Mouse (Mus musculus) layer of hippocampus, postnatal 36 days (tissue): Measurements from ENCODE around the gene Lim2. TPM values are rescaled to one million over a fixed set of nuclear protein-coding genes. Genes with fewer than 3 reads are reported as not detected.

ENCODE experiments used
- DNase-seq, 2 experiments: peaks; one replicate each; pipeline ENCODE4 v3.0.0; 2022
- total RNA-seq, 2 experiments: library from RNA; stranded (reverse); gene quantifications; 2 replicates each; pipeline ENCODE4 v1.2.3; 2021

Lim2 gene
- total RNA-seq, 2 experiments from 2014 or later, result not detected

DNA sequence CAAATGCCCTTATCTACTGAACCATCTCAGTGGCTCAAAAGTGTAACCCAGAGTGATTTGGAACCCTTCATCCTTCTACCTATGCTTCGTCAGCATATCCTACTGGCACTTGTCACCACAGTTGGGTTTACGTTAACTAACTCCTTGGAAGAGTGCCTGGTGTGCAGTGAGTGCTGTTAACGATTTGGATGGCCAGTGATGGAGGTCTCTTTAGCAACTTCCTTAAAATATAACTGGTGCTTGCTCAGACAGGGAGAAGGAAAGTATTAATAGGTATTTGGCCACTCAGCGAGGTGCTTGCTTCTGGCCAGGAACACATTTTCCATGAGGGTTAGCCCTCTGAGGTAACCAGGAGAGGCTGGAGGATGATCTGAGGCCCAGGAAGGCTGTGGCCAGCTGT is 20.3 kb downstream of the Lim2 start:
- DNase-seq, result no peak

- DNase-seq, result no peak
Observed at GRCm38 (mm10) chr7:43448246-43448645, 20.8 kb downstream of the Lim2 start.

DNA sequence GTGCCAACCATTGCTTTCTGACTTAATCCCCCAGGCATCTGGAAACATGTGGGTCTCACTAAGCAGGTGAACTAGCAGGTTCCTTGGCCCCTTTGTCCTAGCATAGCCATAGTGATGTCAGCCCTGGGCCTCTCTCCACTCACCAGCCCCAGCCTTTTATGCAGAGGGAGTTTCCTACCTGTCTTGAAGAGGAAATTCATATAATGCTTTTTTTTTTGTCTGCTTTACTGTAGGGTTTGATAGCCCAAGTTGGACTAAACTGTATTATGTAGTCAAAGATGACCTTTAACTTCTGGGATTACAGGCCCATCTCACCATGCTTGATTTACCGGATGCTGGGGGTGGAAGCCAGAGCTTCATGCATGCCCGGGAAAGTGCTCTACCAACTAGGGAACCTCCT is 22.3 kb downstream of the Lim2 start:
- DNase-seq, result no peak

DNA sequence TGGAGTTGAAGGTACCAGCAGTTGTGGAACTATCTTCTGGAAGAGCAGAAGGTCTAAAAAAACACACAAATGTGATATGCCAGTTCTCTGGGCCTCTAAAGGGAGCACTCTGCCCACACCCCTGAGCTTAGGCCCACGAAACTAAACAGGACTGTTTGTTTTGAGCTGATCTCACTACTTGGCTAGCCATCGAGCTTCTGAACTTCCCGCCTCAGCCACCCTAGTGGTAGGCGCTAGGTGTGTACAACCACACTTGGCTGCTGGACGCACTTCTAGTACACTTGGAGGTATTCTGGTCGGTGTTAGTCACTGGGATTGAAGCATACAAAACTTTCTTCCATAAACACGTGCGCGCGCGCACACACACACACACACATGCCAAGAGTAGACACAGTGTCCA is 24.3 kb downstream of the Lim2 start:
- no peak for DNase-seq

GRCm38 (mm10) chr7:43452609-43453008 is 25.1 kb downstream of the Lim2 start:
- DNase-seq, result no peak

DNA sequence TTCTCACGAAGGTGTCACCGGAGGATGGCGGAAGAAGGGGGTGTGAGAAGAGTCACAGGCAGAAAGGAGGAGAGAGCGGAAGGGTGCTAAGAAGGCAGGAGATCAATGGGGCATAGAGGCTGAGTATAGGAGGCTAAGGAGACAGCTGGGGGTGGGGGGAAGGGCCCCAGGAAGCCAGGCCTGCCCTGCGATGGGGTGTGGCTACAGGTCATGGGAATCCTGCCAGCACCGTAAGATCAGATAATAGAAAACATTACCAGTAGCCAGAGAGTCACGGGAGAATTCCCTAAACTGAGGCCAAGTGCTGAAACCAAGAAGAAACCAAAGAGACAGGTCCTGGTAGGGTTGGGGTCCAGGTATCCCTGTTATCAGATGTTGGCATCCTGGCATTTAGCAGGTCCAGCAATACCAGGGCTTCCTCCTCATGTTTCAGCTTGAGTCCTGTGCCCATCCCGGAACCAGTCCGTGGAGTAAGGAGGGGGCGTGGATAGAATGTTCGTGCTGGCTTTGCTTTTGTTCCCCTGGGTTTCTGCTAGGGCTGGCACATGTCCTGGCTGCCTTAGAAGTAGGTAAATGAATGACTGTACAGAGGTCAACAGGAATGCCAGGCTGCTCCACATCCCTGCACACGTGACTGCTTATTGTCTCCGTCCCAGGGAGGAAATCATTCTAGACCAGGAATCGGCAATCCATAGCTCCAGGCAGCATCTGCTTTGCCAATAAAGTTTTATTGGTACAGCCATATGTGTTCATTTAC is 26.3 kb downstream of the Lim2 start:
- no peak for DNase-seq

DNA sequence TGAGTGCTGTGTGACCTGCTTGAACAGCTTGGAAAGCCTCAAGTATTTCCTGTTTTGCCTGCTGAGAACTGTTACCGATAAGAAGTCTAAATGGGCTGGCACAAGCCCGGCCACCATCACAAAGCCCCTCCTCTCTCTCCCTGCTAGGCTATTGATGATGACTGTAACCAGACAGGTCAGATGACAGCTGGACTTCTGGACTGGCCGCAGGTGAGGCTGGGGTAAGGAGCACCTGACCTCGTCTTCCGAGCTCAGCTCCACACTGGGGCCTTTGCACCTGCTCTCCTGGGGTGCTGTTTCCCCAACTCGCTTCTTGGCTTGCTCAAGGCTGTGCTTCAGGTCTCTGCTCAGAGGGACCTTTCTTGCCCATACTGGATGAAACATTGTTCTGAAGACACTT is 26.9 kb downstream of the Lim2 start:
- no peak for DNase-seq

DNA sequence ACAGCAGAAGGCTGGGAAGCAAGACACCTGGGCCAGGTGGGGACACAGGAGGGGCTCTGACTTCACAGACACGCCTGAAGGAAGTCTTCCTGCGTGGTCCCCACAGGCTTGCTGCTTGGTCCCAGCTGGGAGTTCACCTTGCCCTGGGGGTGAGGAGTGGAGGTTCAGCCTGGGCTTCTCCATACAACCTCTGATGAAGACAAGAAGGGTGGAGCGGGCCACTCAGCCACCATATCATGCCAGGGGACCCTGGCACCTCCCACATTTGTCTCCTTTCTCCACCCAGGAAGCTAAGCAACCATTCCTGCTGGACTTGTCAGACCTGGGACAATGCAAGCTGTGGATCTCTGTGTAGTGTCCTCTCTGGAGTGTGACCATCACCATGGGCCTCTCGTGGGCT is 35.4 kb downstream of the Lim2 start, which contains the start of gene Vsig10l:
TSS of gene Vsig10l (plus strand) at position 301 of the 400 bp plus-strand sequence.
- DNase-seq, result no peak

DNA sequence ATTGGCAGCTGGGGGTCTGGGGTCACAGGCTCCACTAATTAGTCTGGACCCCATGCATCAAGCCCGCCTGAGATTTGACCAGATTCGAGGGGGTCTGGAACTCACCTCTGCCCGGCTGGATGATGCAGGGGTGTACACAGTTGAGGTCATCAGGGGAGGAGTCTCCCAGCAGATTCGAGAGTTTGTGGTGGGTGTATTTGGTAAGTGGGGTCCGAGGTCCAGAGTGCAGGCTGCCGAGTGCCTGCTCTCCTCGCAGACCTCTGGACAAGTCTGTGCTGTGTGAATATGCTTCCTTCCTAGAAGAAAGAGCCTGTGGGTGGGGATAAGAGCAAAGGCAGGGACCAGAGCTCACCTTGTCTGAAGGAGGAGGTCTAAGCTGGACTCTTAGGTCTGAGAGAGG is 36.5 kb downstream of the Lim2 start:
- DNase-seq, result no peak

DNA sequence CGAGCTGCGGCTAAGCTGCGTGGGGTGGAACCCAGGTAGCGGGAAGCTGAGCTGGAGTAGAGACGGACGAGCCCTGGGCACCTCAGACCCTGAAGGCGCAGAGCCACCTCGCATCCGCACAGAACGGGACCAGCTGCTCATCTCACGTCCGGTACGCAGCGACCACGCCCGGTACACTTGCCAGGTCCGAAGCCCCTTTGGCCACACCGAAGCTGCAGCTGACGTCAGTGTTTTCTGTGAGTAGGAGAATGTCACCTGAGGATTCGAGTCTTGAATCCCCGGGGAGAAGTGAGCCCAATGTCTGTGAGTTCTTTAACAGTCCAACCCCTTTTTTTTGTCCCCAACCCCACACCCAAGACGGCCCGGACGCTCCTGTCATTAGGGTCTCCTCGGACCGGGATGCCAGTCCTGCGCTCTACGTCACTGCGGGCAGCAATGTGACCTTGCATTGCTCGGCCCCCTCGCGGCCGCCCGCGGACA is 37.4 kb downstream of the Lim2 start:
- DNase-seq, result no peak

DNA sequence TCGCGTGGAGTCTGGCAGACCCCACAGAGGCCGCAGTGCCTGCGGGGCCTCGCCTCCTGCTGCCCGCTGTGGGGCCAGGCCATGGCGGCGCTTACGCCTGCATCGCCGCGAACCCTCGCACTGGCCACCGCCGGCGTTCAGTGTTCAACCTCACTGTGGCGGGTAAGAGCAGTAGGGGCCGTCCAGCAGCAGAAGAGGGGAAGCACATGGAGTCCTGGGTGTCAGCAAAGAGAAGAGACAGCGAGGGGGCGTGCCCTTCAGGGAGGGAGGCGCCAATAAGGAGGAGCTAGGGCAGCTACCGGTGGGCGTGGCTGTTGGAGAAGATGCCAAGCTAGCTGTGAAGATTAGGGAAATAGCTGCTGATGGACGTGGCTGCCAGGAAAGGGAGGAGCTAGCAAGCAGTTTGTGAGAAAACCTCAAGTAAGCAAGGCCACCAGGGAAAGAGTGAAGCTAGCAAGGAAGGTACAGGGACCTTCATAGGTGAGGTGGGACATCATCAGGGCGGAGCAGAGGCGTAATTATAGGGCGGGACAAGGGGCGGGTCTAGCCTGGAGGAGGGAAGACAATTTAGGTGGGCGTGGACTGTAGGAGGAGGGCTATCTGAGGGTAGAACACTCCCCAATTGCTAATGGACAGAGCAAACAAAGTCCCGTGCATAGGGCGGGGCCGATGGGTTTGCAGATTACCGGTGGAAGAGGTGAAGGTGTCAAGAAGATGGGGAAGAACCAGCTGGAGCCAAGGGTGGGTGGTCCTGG is 38.1 kb downstream of the Lim2 start:
- DNase-seq, result peak; percentile 73 to 79

- DNase-seq, result peak; percentile 52 to 68
Observed at GRCm38 (mm10) chr7:43466099-43466694, 38.7 kb downstream of the Lim2 start.

- no peak for DNase-seq
Observed at GRCm38 (mm10) chr7:43470373-43470772, 42.9 kb downstream of the Lim2 start.

DNA sequence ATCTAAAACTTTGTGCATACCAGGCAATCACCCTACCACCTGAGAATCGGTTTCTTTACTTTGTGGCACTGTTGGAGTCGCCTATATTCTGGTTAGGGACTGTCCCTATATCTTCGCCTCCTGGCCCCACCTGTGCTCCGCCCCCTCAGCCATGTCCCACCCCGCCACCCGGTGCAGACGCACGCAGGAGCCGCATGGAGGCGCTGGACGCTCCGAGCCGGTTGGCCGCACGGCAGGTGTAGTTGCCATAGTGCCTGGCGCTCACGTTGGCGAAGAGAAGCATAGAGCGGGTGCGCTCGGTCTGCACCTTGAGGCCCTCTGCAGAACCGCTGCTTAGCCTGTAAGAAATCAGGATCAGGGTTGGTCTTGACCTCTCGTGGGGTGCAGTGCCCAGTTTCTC is 48.2 kb downstream of the Lim2 start:
- DNase-seq, result no peak

- DNase-seq, result no peak
Observed at GRCm38 (mm10) chr7:43476376-43476775, 48.9 kb downstream of the Lim2 start.

- DNase-seq, result peak in 1 of 2 experiments; percentile 27
Observed at GRCm38 (mm10) chr7:43481191-43481590, 53.7 kb downstream of the Lim2 start.

GRCm38 (mm10) chr7:43482090-43482716 is 54.7 kb downstream of the Lim2 start:
- no peak for DNase-seq

DNA sequence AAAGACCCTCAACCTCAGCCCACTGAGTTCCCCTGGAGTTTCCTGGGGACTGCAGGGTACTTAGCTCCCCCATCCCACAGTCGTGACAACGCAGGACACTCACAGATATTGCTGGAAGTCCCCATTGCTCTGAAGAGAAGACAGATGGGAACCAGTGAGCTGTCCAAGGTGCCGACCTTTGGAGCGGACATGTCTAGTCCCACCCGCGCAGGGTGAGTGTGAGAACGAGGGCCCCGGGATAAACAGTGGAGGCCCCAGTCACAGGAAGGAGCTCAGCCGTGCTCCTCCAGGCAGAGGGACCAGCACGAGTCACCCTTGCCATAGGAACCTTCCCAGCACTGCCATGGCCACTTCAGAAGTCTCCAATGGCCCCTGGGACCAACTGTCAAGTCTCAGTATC is 55.8 kb downstream of the Lim2 start:
- DNase-seq, result no peak
